Mouse (Mus musculus) midbrain, embryonic 15.5 days (tissue): Measurements from ENCODE around the gene Ctnna2. TPM values are rescaled to one million over a fixed set of nuclear protein-coding genes. Genes with fewer than 3 reads are reported as not detected.
A peak's percentile ranks its signal among the peaks of the same experiment; 100 is the strongest.

Source experiments
- ATAC-seq: fragments of 200-750 bp; cut with Nextera tagmentation; replicated peaks from 2 replicates; pipeline ENCODE4 v1.8.0; 2017; ENCODE audit warnings: moderate TSS enrichment
- H3K27ac ChIP-seq: fragments of 300-500 bp; sonication (generic); 2 replicates; pipeline ENCODE4 v1.5.1; 2015; ENCODE audit warnings: mild to moderate bottlenecking, inconsistent platforms
- H3K27me3 ChIP-seq: fragments of 300-500 bp; sonication (generic); replicated peaks from 2 replicates; pipeline ENCODE4 v1.6.1; 2015; ENCODE audit warnings: inconsistent platforms
- H3K36me3 ChIP-seq: fragments of 300-500 bp; sonication (generic); replicated peaks from 2 replicates; pipeline ENCODE4 v1.6.1; 2015; ENCODE audit warnings: inconsistent platforms
- H3K4me1 ChIP-seq: fragments of 300-500 bp; sonication (generic); 2 replicates; pipeline ENCODE4 v1.6.1; 2015; ENCODE audit warnings: inconsistent platforms
- H3K4me2 ChIP-seq: fragments of 300-500 bp; sonication (generic); 2 replicates; pipeline ENCODE4 v1.6.1; 2015; ENCODE audit warnings: inconsistent platforms, mild to moderate bottlenecking, moderate library complexity
- H3K4me3 ChIP-seq: fragments of 300-500 bp; sonication (generic); 2 replicates; pipeline ENCODE4 v1.5.1; 2015; ENCODE audit warnings: mild to moderate bottlenecking, inconsistent platforms
- H3K9ac ChIP-seq: fragments of 300-500 bp; sonication (generic); 2 replicates; pipeline ENCODE4 v1.6.1; 2015; ENCODE audit warnings: mild to moderate bottlenecking, inconsistent platforms
- H3K9me3 ChIP-seq: fragments of 300-500 bp; sonication (generic); 2 replicates; pipeline ENCODE4 v1.6.1; 2016; ENCODE audit warnings: inconsistent platforms
- WGBS: fragments of 180-500 bp; shearing (Covaris S2); methylation state at CpG from one replicate; pipeline ENCODE4 v1.1.7; 2015; ENCODE audit warnings: mixed read lengths; 5-methylcytosine and 5-hydroxymethylcytosine counted together
- polyA plus RNA-seq: library from polyadenylated mRNA; unstranded; fragments of >200 nt; fragmentation: Nextera tagmentation; extraction: Ambion mirVana; gene quantifications from 2 replicates; pipeline ENCODE4 v1.2.1, GENCODE M21; 2015

Gene Ctnna2
- 137 and 145 TPM in 2 replicates for polyA plus RNA-seq

DNA sequence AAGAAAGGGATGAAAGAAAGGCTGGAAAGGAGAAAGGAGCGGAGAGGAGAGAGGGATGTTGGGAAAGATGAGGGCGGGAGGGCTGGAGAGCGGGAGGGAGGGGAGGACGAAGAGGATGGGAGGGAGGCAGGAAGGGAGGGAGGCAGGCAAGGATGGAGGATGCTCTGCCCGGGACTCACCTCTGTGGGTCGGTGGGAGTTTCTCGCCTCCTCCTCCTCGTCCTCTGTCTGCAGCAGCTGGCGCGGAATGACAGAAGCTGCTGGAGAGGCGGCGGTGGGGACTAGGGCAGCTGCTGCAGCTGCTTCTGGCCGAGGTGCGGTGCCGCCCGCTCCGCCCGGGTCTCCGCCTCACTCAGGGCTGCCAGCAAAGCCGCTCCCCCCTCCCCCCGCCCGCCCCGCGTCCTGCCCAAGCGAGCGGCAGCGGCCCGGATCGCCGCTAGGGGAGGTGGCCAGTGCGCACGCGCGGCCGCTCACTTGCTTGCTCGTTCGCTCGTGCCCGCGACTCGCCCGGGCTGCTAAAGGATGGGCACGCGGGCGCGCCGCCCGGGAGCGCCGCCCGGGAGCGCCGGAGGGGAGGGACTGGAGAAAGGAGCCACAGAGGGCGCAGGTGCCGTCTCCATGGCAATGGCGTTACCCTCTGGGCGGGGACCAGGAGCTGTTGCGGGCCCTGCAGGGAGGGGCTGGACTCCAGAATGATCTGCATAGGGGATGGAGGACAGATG is at the start of gene Ctnna2:
TSS of gene Ctnna2 (minus strand) at position 459 of the 721 bp plus-strand sequence.
- Histone ChIP-seq H3K4me2 (peak within 1 kb of the TSS; percentile 58), H3K4me3 (peak within 1 kb of the TSS; percentile 72), H3K36me3 (no peaks in the 10 kb centered on the region), H3K9me3 (no peaks in the 10 kb centered on the region), H3K9ac (peak within 1 kb of the TSS; percentile 81), H3K27ac (peak within 1 kb of the TSS; percentile 99), H3K27me3 (no peaks in the 10 kb centered on the region), H3K4me1 (peaks cover 45% of the 10 kb centered on the region)
- WGBS: under 1% methylated on average over 36 of the region's 58 CpGs
- peak; percentile 96 for ATAC-seq

DNA sequence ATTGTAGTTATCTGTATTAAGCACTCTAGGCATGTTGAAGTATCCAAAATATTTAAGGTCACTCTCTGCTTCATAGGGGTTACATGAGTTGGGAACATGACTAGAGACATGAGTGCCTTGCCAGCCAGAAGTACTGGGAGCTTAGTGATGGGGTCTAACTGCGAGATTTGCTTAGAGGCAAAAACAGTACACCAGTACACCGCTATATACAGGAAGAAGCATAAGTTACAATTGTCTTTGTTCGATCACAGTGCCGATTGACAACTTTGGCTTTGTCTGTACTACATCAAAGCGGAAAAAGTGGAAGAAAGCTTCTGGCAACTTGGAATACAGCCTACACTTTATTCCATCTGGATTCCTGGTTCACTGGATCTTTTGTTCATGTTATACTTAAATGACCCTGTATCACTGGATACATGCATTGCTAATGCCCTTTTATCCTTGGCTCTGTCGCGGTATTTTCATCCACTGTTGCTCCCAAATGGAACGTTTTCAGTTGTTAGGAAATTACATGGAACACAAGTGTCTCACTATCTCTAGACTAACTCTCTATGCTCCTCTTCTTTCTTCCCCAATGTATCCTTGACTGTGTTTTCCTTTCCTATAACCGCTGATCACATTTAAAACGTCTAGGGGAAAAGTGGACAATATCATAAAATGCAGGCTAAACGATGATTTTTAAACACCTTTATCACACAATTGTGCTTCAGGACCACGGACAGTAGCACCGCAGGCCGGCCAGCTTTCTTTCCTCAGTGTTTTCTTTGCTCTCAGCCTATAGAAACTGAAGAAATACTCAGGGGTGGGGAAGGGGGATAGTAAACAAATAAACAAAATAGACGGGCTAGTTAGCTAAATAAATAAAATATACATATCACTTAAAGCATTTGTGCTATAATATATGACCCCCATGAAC is 896 bp upstream of the Ctnna2 start:
- H3K36me3 ChIP-seq: no peaks in the 10 kb centered on the region
- H3K9ac ChIP-seq: peak overlapping the region; percentile 81
- peak overlapping the region; percentile 99 for H3K27ac ChIP-seq
- peak overlapping the region; percentile 72 for H3K4me3 ChIP-seq
- no peaks in the 10 kb centered on the region for H3K9me3 ChIP-seq
- no peaks in the 10 kb centered on the region for H3K27me3 ChIP-seq
- ATAC-seq: peak; percentile 35
- peak overlapping the region; percentile 58 for H3K4me2 ChIP-seq
- WGBS: 6% methylated on average over 15 of the region's 15 CpGs
- peaks cover 39% of the 10 kb centered on the region for H3K4me1 ChIP-seq

- peak overlapping the region; percentile 81 for H3K9ac ChIP-seq
- H3K27ac ChIP-seq: peak overlapping the region; percentile 99
- peak overlapping the region; percentile 72 for H3K4me3 ChIP-seq
- H3K9me3 ChIP-seq: no peaks in the 10 kb centered on the region
- H3K27me3 ChIP-seq: no peaks in the 10 kb centered on the region
- peaks cover 45% of the 10 kb centered on the region for H3K4me1 ChIP-seq
- H3K4me2 ChIP-seq: peak overlapping the region; percentile 58
- H3K36me3 ChIP-seq: no peaks in the 10 kb centered on the region
- WGBS: 4% methylated on average over 10 of the region's 10 CpGs
- ATAC-seq: peak; percentile 10
Measured at GRCm38 (mm10) chr6:77978476-77979240, 841 bp downstream of the Ctnna2 start.

DNA sequence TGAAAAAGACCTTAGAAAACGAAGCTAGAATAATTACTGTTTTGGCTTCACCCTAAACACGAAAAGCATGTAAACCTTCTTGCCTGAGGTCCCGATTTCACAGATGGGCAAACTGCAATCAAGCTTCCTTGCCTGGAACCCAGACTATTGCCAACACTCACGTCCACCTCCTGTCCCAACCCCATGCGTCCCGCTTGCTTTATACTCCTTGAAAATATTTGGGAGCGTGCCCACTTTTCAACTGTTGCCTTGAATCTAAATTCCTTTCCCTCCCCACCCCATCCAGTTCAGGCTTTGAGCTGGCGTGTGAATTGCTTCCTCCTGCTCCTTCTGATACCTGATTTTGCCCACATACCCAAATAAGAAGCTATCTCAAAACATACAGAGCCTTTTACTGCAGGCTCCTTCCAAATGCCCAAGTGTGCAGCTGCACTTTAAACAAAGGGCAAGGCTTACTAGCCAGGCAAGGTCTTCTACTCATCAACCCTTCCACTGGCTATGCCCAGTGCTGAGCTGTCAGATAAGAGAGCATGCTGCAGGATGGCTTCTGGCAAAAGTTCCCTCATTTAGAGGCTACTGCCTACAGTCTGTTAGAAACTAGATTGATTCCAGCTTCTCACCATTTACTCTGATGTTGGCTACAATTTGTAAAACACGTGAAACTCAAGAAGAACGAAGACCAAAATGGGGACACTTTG is 8.8 kb downstream of the Ctnna2 start:
- no peaks in the 10 kb centered on the region for H3K9me3 ChIP-seq
- H3K27me3 ChIP-seq: no peaks in the 10 kb centered on the region
- ATAC-seq: peak; percentile 43; the same call in 1 of the 2 replicates
- 0 out of 2 replicates have a peak overlapping the region, but pooled peaks have one; percentile 28 for H3K27ac ChIP-seq
- 55% methylated on average over 10 of the region's 10 CpGs for WGBS
- no peak overlapping the region for H3K4me2 ChIP-seq
- peaks cover 27% of the 10 kb centered on the region for H3K4me1 ChIP-seq
- no peak overlapping the region for H3K4me3 ChIP-seq
- no peak overlapping the region for H3K9ac ChIP-seq
- H3K36me3 ChIP-seq: no peaks in the 10 kb centered on the region

DNA sequence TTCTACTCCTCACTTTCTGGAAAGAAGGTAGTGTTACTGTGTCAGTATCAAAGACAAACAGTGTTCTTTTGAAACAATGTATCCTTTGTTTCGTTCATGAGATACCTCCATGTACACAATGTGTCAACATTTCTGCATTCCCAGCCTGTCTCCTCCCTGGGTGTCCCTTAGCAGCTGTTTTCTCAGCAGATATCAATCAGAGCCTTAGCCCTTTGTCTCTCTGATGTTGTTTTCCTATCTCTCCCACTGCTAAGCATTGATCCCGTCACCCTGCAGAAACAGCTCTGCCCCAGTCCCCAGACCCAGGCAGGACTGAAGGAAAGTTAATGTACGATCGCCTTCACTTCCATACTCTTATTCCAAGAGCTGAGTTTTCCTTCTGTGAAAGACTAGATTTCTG is 9.7 kb downstream of the Ctnna2 start:
- Histone ChIP-seq H3K9ac (no peak overlapping the region), H3K9me3 (no peaks in the 10 kb centered on the region), H3K36me3 (no peaks in the 10 kb centered on the region), H3K4me2 (no peak overlapping the region), H3K27me3 (no peaks in the 10 kb centered on the region), H3K4me3 (no peak overlapping the region), H3K27ac (0 out of 2 replicates have a peak overlapping the region, but pooled peaks have one; percentile 28), H3K4me1 (peaks cover 20% of the 10 kb centered on the region)
- 33% methylated on average over 4 of the region's 4 CpGs for WGBS
- ATAC-seq: peak; percentile 55; the same call in 1 of the 2 replicates

GRCm38 (mm10) chr6:77962011-77962410 is 17.5 kb downstream of the Ctnna2 start:
- Histone ChIP-seq H3K27me3 (no peaks in the 10 kb centered on the region), H3K36me3 (no peaks in the 10 kb centered on the region), H3K4me1 (peaks cover 3% of the 10 kb centered on the region; the same call in 1 of the 2 replicates), H3K9ac (no peak overlapping the region), H3K27ac (no peak overlapping the region), H3K9me3 (no peaks in the 10 kb centered on the region), H3K4me2 (no peak overlapping the region), H3K4me3 (no peak overlapping the region)
- ATAC-seq: no peak
- WGBS: 85% methylated on average over 1 of the region's 1 CpGs

- Histone ChIP-seq H3K4me1 (peaks cover 6% of the 10 kb centered on the region), H3K9ac (no peak overlapping the region), H3K27ac (no peak overlapping the region), H3K4me2 (no peak overlapping the region), H3K9me3 (no peaks in the 10 kb centered on the region), H3K27me3 (no peaks in the 10 kb centered on the region), H3K36me3 (no peaks in the 10 kb centered on the region), H3K4me3 (no peak overlapping the region)
- 65% methylated on average over 4 of the region's 4 CpGs for WGBS
- no peak for ATAC-seq
Measured at GRCm38 (mm10) chr6:77951276-77951675, 28.2 kb downstream of the Ctnna2 start.

- Histone ChIP-seq H3K36me3 (no peaks in the 10 kb centered on the region), H3K27ac (no peak overlapping the region), H3K4me3 (no peak overlapping the region), H3K27me3 (no peaks in the 10 kb centered on the region), H3K4me1 (peaks cover 6% of the 10 kb centered on the region), H3K9me3 (no peaks in the 10 kb centered on the region), H3K4me2 (no peak overlapping the region), H3K9ac (no peak overlapping the region)
- 81% methylated on average over 2 of the region's 2 CpGs for WGBS
- ATAC-seq: 0 out of 2 replicates have a peak, but pooled peaks have one; percentile 37
Measured at GRCm38 (mm10) chr6:77950690-77951089, 28.8 kb downstream of the Ctnna2 start.

GRCm38 (mm10) chr6:77929375-77929774 is 50.1 kb downstream of the Ctnna2 start:
- WGBS: 89% methylated on average over 3 of the region's 3 CpGs
- H3K4me2 ChIP-seq: no peak overlapping the region
- H3K27ac ChIP-seq: no peak overlapping the region
- no peaks in the 10 kb centered on the region for H3K27me3 ChIP-seq
- H3K9ac ChIP-seq: no peak overlapping the region
- H3K4me1 ChIP-seq: no peaks in the 10 kb centered on the region
- no peaks in the 10 kb centered on the region for H3K9me3 ChIP-seq
- no peak for ATAC-seq
- H3K36me3 ChIP-seq: no peaks in the 10 kb centered on the region
- no peak overlapping the region for H3K4me3 ChIP-seq

DNA sequence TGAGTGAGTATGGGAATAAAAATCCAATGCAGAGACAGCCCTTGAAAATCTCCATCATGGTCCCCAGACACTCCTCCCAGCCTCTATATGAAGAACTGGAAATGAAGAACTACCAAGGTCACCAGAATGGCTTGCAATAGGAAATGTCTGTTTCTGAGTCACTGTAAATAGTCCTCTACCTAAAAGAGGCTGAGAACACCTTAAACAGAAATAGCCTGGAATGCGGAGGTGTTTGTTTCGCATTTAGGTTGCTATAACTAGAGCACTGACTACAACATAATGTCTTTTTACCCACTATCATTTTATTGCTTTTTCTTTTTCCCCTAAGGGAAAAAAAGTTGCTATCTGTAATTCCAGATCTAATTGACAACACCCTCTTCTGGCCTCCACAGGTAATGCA is 106.3 kb downstream of the Ctnna2 start:
- H3K4me2 ChIP-seq: no peak overlapping the region
- 97% methylated on average over 2 of the region's 2 CpGs for whole genome bisulfite sequencing
- H3K4me1 ChIP-seq: no peaks in the 10 kb centered on the region; the same call in 1 of the 2 replicates
- peaks cover 5% of the 10 kb centered on the region; the same call in 1 of the 2 replicates for H3K9me3 ChIP-seq
- no peaks in the 10 kb centered on the region for H3K36me3 ChIP-seq
- no peak overlapping the region for H3K9ac ChIP-seq
- no peak overlapping the region for H3K4me3 ChIP-seq
- H3K27me3 ChIP-seq: no peaks in the 10 kb centered on the region
- H3K27ac ChIP-seq: no peak overlapping the region
- no peak for ATAC-seq

GRCm38 (mm10) chr6:77869313-77869712 is 110.2 kb downstream of the Ctnna2 start:
- Histone ChIP-seq H3K9ac (no peak overlapping the region), H3K4me3 (no peak overlapping the region), H3K27ac (no peak overlapping the region), H3K4me1 (no peaks in the 10 kb centered on the region; the same call in 1 of the 2 replicates), H3K9me3 (no peaks in the 10 kb centered on the region), H3K36me3 (no peaks in the 10 kb centered on the region), H3K27me3 (no peaks in the 10 kb centered on the region), H3K4me2 (no peak overlapping the region)
- ATAC-seq: no peak
- 51% methylated on average over 2 of the region's 2 CpGs for WGBS
